Mouse (Mus musculus) kidney, adult 10 weeks (tissue): ENCODE results near the gene Sbsn. TPM values are rescaled to one million over a fixed set of nuclear protein-coding genes. Genes with fewer than 3 reads are reported as not detected.

Experiments used
- polyA plus RNA-seq: library from polyadenylated mRNA; stranded (reverse); fragments of 350-450 nt; fragmentation: Illumina TruSeq; extraction: RNeasy Lipid Tissue Mini Kit (QIAGEN cat#74804); gene quantifications from one replicate; pipeline ENCODE4 v1.2.3, GENCODE M21; 2014; ENCODE audit warnings: low read depth, low replicate concordance

The Sbsn gene
- 0.24 TPM for polyA plus RNA-seq

GRCm38 (mm10) chr7:30751086-30751669 lies at the start of gene Sbsn:
Gene Sbsn (plus strand): TSS chr7:30751471.

GRCm38 (mm10) chr7:30711942-30712341 lies 39.3 kb upstream of the Sbsn start, which contains the start of gene Atp4a:
Gene Atp4a (plus strand): TSS chr7:30712209.

GRCm38 (mm10) chr7:30729396-30730063 lies 21.7 kb upstream of the Sbsn start, which contains the start of gene Tmem147:
Gene Tmem147 (minus strand): TSS chr7:30729540.

GRCm38 (mm10) chr7:30743617-30744016 lies 7.7 kb upstream of the Sbsn start, which contains the start of gene Gapdhs:
Gene Gapdhs (minus strand): TSS chr7:30743681.

GRCm38 (mm10) chr7:30763456-30763855 lies 12.2 kb downstream of the Sbsn start, which contains the start of gene Dmkn:
Gene Dmkn (plus strand): TSS chr7:30763756.

GRCm38 (mm10) chr7:30787377-30788022 lies 36.2 kb downstream of the Sbsn start, which contains the start of gene Krtdap:
Gene Krtdap (plus strand): TSS chr7:30787896.

Other genes with a start within 250 kb of the Sbsn start
- gene Arhgap33, start 216.4 kb upstream of the Sbsn start, polyA plus RNA-seq = 0.12 TPM
- gene Hspb6, start 199.3 kb upstream of the Sbsn start, polyA plus RNA-seq = 6.5 TPM
- 0.81 TPM for gene Proser3, start 199.2 kb upstream of the Sbsn start, polyA plus RNA-seq
- gene Lin37, start 191.6 kb upstream of the Sbsn start, polyA plus RNA-seq = not detected
- 15.9 TPM for gene U2af1l4, start 188.2 kb upstream of the Sbsn start, polyA plus RNA-seq
- 2.1 TPM for gene Gm49396, start 188.1 kb upstream of the Sbsn start, polyA plus RNA-seq
- 24.8 TPM for gene Psenen, start 187.8 kb upstream of the Sbsn start, polyA plus RNA-seq
- not detected for gene Igflr1, start 186.0 kb upstream of the Sbsn start, polyA plus RNA-seq
- gene Kmt2b, start 162.7 kb upstream of the Sbsn start, polyA plus RNA-seq = 2.1 TPM
- not detected for gene Zbtb32, start 152.6 kb upstream of the Sbsn start, polyA plus RNA-seq
- not detected for gene Upk1a, start 138.6 kb upstream of the Sbsn start, polyA plus RNA-seq
- 1,773 TPM for gene Cox6b1, start 125.3 kb upstream of the Sbsn start, polyA plus RNA-seq
- gene Etv2, start 115.6 kb upstream of the Sbsn start, polyA plus RNA-seq = not detected
- gene Rbm42, start 101.2 kb upstream of the Sbsn start, polyA plus RNA-seq = 0.40 TPM
- gene Haus5, start 86.5 kb upstream of the Sbsn start, polyA plus RNA-seq = 1.5 TPM
- gene Pmis2, start 79.9 kb upstream of the Sbsn start, polyA plus RNA-seq = not detected
- gene 2200002J24Rik, start 52.5 kb upstream of the Sbsn start, polyA plus RNA-seq = not detected
- gene Atp4a, start 39.3 kb upstream of the Sbsn start, polyA plus RNA-seq = 6.0 TPM
- gene Tmem147, start 21.9 kb upstream of the Sbsn start, polyA plus RNA-seq = 25.1 TPM
- not detected for gene Gapdhs, start 7.8 kb upstream of the Sbsn start, polyA plus RNA-seq
- gene Dmkn, start 12.3 kb downstream of the Sbsn start, polyA plus RNA-seq = not detected
- not detected for gene Krtdap, start 36.4 kb downstream of the Sbsn start, polyA plus RNA-seq
- gene Ffar2, start 72.3 kb downstream of the Sbsn start, polyA plus RNA-seq = not detected
- gene Ffar3, start 104.7 kb downstream of the Sbsn start, polyA plus RNA-seq = not detected
- gene Ffar1, start 110.1 kb downstream of the Sbsn start, polyA plus RNA-seq = not detected
- gene Cd22, start 128.9 kb downstream of the Sbsn start, polyA plus RNA-seq = not detected
- not detected for gene Mag, start 163.4 kb downstream of the Sbsn start, polyA plus RNA-seq
- not detected for gene Hamp2, start 173.2 kb downstream of the Sbsn start, polyA plus RNA-seq
- gene Hamp, start 192.6 kb downstream of the Sbsn start, polyA plus RNA-seq = not detected
- gene Usf2, start 205.3 kb downstream of the Sbsn start, polyA plus RNA-seq = 37.8 TPM
- 1.5 TPM for gene Lsr, start 222.0 kb downstream of the Sbsn start, polyA plus RNA-seq
- 3.2 TPM for gene Fam187b, start 222.3 kb downstream of the Sbsn start, polyA plus RNA-seq